Mouse (Mus musculus) forebrain, postnatal 0 days (tissue): ENCODE results near the gene Snrnp35. TPM values are rescaled to one million over a fixed set of nuclear protein-coding genes. Genes with fewer than 3 reads are reported as not detected.

ENCODE experiments used
- ATAC-seq: fragments of 200-750 bp; cut with Nextera tagmentation; 2 replicates; pipeline ENCODE4 v1.8.0; 2017; ENCODE audit warnings: mild to moderate bottlenecking, moderate library complexity
- DNase-seq: peaks from one replicate; pipeline ENCODE4 v3.0.0-alpha.2; 2015
- H3K27ac ChIP-seq: fragments of 300-500 bp; sonication (generic); 2 replicates; pipeline ENCODE4 v1.5.1; 2014; ENCODE audit warnings: low read depth, mild to moderate bottlenecking, antibody characterized with exemption, low read length, moderate library complexity, mixed read lengths
- H3K27me3 ChIP-seq: fragments of 300-500 bp; sonication (generic); 2 replicates; pipeline ENCODE4 v1.6.1; 2014; ENCODE audit warnings: mild to moderate bottlenecking, low read length, mixed read lengths; ENCODE audit not compliant: insufficient read depth
- H3K36me3 ChIP-seq: fragments of 300-500 bp; sonication (generic); 2 replicates; pipeline ENCODE4 v1.6.1; 2014; ENCODE audit warnings: mild to moderate bottlenecking, moderate library complexity; ENCODE audit not compliant: insufficient read depth
- H3K4me1 ChIP-seq: fragments of 300-500 bp; sonication (generic); 2 replicates; pipeline ENCODE4 v1.6.1; 2014; ENCODE audit warnings: antibody characterized with exemption; ENCODE audit not compliant: insufficient read depth
- H3K4me2 ChIP-seq: fragments of 300-500 bp; sonication (generic); 2 replicates; pipeline ENCODE4 v1.6.1; 2014; ENCODE audit warnings: low read depth, mild to moderate bottlenecking, moderate library complexity
- H3K4me3 ChIP-seq: fragments of 300-500 bp; sonication (generic); 2 replicates; pipeline ENCODE4 v1.5.1; 2014; ENCODE audit warnings: low read depth, low read length, mixed read lengths
- H3K9ac ChIP-seq: fragments of 300-500 bp; sonication (generic); 2 replicates; pipeline ENCODE4 v1.6.1; 2014; ENCODE audit warnings: mild to moderate bottlenecking
- H3K9me3 ChIP-seq: fragments of 300-500 bp; sonication (generic); 2 replicates; pipeline ENCODE4 v1.6.1; 2016; ENCODE audit warnings: low read length
- CTCF ChIP-seq: sonication (generic); IDR thresholded peaks from 2 replicates; pipeline ENCODE4 v1.5.1; 2016; ENCODE audit warnings: antibody characterized with exemption, control low read depth, low read depth
- WGBS: fragments of 180-500 bp; shearing (Covaris S2); extraction: QIAGEN DNeasy Blood & Tissue Kit; methylation state at CpG from one replicate; pipeline ENCODE4 v1.1.7; 2014; 5-methylcytosine and 5-hydroxymethylcytosine counted together
- polyA plus RNA-seq: library from polyadenylated mRNA; unstranded; fragments of >200 nt; fragmentation: Nextera tagmentation; extraction: Ambion mirVana; gene quantifications from 2 replicates; pipeline ENCODE4 v1.2.1, GENCODE M21; 2015
- total RNA-seq: library from RNA; depleted of rRNA; stranded (reverse); fragments of >200 nt; gene quantifications from 2 replicates; pipeline ENCODE4 v1.2.3, GENCODE M21; 2014

Snrnp35 gene
- total and polyA plus RNA-seq, 2 experiments from 2014 or later: 16.0 to 17.7 TPM

DNA sequence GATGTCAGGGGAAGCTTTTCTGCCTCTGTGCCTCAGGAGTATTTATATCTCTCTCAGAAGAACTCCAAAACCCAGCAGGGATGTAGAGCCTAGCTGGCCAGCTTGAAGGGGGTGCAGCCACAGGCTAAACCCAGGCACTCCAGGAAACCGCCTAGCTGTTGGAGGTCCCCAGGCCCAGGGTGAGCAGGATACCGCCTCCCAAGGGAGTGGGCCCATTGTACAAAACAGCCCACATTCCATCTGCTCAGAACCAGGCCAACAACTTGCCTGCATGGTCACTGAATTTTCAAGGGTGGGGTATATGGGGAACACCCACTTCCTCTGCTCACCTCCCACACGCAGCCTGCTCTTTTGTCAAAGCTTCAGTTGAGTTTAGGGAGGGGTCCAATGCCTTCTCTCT, 17.6 kb downstream of the Snrnp35 start:
- no peak overlapping the region for H3K27ac ChIP-seq
- no peak for TF ChIP-seq CTCF
- no peak for ATAC-seq
- H3K4me3 ChIP-seq: no peak overlapping the region
- H3K27me3 ChIP-seq: no peaks in the 10 kb centered on the region
- no peaks in the 10 kb centered on the region for H3K4me1 ChIP-seq
- H3K36me3 ChIP-seq: peaks cover 16% of the 10 kb centered on the region
- no peak for DNase-seq
- 93% methylated on average over 3 of the region's 3 CpGs for WGBS
- H3K9ac ChIP-seq: no peak overlapping the region
- H3K4me2 ChIP-seq: no peak overlapping the region
- no peaks in the 10 kb centered on the region for H3K9me3 ChIP-seq

DNA sequence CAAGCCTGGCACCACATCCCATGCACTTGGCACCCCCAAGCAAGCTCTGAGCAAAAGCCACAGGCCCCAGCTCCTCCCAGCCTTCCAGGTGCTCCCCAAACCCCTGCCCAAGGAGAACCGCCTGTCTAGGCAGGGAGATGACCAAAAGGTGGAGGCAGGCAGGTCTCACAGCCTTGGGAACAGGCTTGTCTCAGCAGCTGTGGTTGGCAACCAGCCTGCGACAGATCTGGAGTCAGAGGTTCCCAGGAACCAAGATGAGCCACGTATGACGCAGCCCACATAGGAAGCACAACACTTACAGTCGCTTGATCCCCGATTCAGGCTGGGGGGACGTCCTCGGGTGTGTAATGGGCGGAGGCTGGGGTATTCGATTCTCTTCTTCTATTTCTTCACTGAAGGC, 18.6 kb downstream of the Snrnp35 start:
- no peak for ATAC-seq
- H3K36me3 ChIP-seq: peaks cover 16% of the 10 kb centered on the region
- no peak overlapping the region for H3K4me3 ChIP-seq
- H3K4me1 ChIP-seq: no peaks in the 10 kb centered on the region
- no peak overlapping the region for H3K27ac ChIP-seq
- no peak overlapping the region for H3K4me2 ChIP-seq
- 88% methylated on average over 10 of the region's 10 CpGs for WGBS
- DNase-seq: no peak
- no peaks in the 10 kb centered on the region for H3K9me3 ChIP-seq
- no peak for TF ChIP-seq CTCF
- H3K27me3 ChIP-seq: no peaks in the 10 kb centered on the region
- H3K9ac ChIP-seq: no peak overlapping the region

DNA sequence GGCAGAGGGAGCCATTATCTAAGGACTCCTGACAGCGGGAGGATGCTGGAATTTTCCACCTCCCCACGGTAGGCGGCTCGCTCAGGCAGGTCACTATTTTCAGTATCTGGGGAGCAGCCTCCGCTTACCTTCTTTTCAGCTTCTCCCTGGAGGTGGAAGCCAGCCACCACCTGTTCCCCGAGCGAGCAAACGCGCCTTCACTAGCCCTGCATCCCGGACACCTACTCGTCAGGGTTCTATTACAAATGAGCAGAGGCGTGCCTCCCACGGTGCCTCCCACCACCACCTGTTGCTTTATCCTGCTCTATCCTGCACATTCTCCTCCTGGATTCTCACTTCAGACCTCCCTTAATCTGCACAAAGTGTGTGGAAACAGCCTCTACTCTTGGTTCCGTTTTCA, 20.8 kb downstream of the Snrnp35 start:
- Histone ChIP-seq H3K9me3 (no peaks in the 10 kb centered on the region), H3K4me3 (no peak overlapping the region), H3K27ac (no peak overlapping the region), H3K4me2 (no peak overlapping the region), H3K4me1 (no peaks in the 10 kb centered on the region), H3K27me3 (no peaks in the 10 kb centered on the region), H3K9ac (no peak overlapping the region), H3K36me3 (peaks cover 16% of the 10 kb centered on the region)
- no peak for TF ChIP-seq CTCF
- ATAC-seq (no peak), DNase-seq (no peak)
- WGBS: 72% methylated on average over 14 of the region's 14 CpGs

DNA sequence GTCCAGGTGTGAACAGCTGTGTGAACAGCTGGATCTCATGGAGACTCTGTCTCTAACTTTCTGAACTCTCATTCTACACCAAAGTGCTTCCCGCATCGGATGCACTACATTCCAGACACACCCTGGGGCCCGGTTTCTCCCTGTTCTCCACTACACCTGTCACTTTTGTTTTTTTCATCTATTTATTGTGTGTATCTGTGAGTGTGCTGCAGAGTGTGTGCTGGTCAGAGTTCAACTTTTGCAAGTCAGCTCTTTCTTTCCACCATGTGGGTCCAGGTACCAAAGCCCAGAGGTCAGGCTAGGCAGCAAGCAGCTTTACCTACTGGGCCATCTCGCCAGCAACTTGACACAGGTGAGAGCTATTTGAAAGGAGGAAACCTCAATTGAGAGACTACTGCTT, 22.3 kb downstream of the Snrnp35 start:
- WGBS: 94% methylated on average over 4 of the region's 4 CpGs
- Histone ChIP-seq H3K4me1 (no peaks in the 10 kb centered on the region), H3K4me2 (no peak overlapping the region), H3K4me3 (no peak overlapping the region), H3K9ac (no peak overlapping the region), H3K36me3 (peaks cover 16% of the 10 kb centered on the region), H3K27ac (no peak overlapping the region), H3K27me3 (no peaks in the 10 kb centered on the region), H3K9me3 (no peaks in the 10 kb centered on the region)
- DNase-seq (no peak), ATAC-seq (no peak)
- TF ChIP-seq CTCF: no peak

DNA sequence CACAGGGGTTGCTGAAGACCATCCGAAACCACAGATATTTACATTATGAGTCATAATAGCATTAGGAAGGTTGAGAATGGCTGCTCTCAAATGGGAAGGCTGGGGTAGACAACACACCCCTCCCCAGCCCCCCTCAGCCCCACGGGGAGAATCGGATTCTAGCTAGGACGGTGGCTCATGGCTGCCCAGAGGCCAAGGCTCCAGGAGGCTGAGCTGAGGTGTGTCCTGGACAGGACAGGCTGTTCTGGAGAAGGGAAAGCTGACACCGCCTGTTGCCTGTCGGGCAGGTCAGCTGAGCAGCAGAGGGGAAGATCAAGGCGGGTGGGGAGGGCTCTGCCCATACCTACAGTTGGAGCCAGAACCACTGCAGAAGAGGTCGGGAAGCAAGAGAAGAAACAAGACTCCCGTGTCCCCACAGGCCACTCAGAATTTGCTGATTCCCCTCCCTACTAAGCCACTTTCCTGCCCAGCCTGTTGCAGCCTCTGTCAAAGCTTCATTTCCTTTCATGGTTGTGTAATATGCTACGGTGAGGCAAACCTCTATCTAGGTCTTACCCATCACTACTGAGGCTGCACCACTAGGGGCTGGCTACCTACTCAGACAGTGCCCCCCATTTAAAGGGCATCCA, 23.9 kb downstream of the Snrnp35 start:
- Histone ChIP-seq H3K4me3 (no peak overlapping the region), H3K27me3 (no peaks in the 10 kb centered on the region), H3K4me1 (no peaks in the 10 kb centered on the region), H3K36me3 (peaks cover 19% of the 10 kb centered on the region), H3K27ac (no peak overlapping the region), H3K4me2 (no peak overlapping the region), H3K9ac (no peak overlapping the region), H3K9me3 (no peaks in the 10 kb centered on the region)
- no peak for ATAC-seq
- WGBS: 87% methylated on average over 10 of the region's 10 CpGs
- TF ChIP-seq CTCF: no peak
- DNase-seq: no peak

DNA sequence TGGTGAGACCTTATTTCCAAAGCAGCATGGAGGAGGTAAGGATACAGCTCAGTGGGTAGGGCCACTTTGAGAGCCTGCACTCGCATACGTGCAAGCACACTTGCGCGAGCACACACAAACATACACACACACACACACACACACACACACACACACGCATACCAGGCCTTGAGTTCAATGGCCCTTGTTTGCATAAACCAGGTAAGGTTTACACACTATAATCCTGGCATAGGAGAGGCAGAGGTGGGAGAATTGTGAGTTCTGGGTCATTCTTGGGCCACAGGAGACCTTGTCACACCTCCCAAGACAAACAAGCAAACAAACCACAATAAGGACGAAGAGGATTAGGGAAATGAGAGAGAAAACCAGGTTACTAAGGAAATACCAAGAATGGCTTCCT, 26.3 kb downstream of the Snrnp35 start:
- Histone ChIP-seq H3K27ac (no peak overlapping the region), H3K4me2 (no peak overlapping the region), H3K9me3 (no peaks in the 10 kb centered on the region), H3K27me3 (no peaks in the 10 kb centered on the region), H3K36me3 (peaks cover 8% of the 10 kb centered on the region), H3K4me1 (no peaks in the 10 kb centered on the region), H3K9ac (no peak overlapping the region), H3K4me3 (no peak overlapping the region)
- no peak for TF ChIP-seq CTCF
- DNase-seq: no peak
- no peak for ATAC-seq
- WGBS: 92% methylated on average over 6 of the region's 6 CpGs

DNA sequence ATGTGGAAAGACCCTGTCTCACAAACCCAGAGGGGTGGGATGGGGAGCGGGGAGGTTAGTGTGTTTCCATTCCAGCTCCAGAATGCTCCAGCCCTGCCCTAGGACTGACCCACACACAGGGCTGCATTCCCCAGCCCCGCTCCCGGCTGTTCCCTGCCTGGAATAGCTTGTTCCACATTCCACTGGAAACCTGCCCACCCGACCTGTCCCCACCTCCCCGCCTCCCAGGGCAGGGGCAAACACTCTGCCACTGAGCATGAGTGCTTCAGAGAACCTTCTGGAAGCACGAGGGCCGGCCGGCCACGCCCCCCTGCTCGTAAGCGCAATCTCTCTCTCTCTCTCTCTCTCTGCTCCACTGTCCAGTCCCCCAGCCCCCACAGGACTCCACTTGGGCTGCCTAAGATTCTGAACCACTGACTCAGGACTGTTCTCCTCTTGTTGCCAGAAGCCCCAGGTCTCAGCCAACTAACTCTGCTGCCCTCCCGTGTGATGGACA, 26.9 kb downstream of the Snrnp35 start:
- 76% methylated on average over 12 of the region's 12 CpGs for WGBS
- Histone ChIP-seq H3K27ac (no peak overlapping the region), H3K4me2 (no peak overlapping the region), H3K36me3 (peaks cover 8% of the 10 kb centered on the region), H3K4me3 (no peak overlapping the region), H3K9ac (no peak overlapping the region), H3K27me3 (no peaks in the 10 kb centered on the region), H3K4me1 (no peaks in the 10 kb centered on the region), H3K9me3 (no peaks in the 10 kb centered on the region)
- ATAC-seq: no peak
- DNase-seq: no peak
- no peak for TF ChIP-seq CTCF
